Mouse (Mus musculus) kidney, adult 9 months (tissue): Measurements from ENCODE around the gene Cabp2.
"Not testable (repeated sequence)": the region's sequence is repeated elsewhere in the genome, so short reads cannot be mapped to it uniquely, and the experiment has no call there.

Source experiments
- DNase-seq: peaks from one replicate; pipeline ENCODE4 v3.0.0; 2022

The Cabp2 gene

GRCm38 (mm10) chr19:4081394-4081793, at the start of gene Cabp2:
Gene Cabp2 (plus strand): TSS chr19:4081578.
- no peak for DNase-seq

DNA sequence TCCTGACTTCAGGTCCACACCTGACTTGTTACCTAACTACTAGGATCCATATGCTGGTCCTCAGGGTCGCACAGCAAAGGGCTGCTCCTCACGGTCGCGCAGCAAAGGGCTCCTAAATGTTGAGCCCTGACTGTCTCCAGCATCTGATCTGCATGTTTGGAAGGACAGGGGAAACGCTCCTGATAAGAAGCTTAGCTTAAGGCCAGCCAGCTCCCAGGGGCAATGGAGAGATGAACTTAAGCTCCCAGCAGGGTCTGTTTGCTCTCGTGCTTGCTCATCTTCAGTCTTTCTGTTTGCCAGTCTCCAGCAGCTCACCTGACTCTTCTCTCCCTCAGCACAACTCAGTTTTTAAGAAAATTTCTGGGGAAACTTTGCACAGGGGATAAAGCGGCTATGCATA, 48.7 kb upstream of the Cabp2 start:
- DNase-seq, result no peak

DNA sequence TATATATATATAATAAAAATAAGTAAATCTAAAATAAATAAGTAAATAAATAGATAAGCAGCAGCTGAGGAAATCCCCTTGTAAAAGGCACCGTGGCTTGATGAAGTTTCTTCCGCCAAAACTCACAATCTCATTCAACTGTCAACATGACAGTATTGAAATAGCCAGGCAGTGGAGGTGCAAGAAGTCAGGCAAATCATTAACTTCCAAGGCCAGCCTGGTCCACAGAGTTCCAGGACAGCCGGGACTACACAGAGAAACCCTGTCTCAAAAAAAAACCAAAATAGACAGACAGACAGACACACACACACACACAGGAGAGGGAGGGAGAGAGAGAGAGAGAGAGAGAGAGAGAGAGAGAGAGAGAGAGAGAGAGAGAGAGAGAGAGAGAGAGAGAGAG, 48.1 kb upstream of the Cabp2 start:
- peak; percentile 79 for DNase-seq

DNA sequence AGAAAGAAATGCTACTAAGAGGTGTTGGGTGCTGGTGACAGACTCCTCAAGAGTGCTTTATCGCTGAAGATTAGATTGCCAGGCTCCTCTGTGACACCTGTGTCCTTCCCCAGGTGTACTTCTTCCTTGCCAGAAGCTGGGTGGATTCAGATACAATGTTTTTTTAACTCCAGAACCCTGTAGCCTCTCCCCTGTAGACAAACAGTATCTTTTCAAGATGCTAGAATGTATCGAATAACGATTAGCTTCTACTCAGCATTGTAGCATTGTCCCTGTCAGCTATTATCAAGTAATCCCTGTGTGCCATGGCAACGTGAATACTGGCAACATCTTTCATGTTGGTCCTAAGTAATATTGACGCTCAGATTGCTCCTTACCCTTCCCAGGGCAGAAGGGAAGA, 47.6 kb upstream of the Cabp2 start:
- no peak for DNase-seq

- no peak for DNase-seq
Measured at GRCm38 (mm10) chr19:4036327-4037045, 44.9 kb upstream of the Cabp2 start.

DNA sequence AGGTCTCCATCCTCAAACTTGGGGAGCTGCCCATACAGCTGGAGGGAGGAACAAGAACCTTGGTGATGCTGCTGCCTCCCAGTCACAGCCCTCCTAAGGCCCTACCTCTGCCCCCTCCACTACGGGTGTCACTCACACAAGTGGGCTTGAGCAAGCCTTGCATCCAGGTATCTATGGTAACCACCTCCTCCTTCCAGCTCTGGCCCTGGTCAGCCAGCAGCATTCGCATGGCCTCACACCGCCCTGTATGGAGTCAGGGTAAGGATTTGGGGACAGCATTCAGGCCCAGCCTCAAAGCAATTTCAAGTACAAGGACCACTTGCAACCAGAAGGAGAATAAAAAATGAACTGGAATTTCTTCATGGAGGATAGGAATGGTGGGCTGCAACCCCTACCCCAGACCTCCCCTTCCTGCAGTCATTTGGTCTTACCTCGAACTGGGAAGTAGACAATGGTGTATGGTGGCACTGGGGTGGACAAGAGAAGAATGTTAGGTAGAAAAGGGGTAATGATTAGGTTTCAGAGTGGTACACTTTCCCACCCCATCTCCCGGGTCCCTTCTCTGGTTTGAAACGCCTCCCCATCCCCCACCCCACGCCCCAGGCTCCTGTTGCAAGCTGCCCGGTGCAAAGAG, 44.1 kb upstream of the Cabp2 start:
- not testable (repeated sequence) for DNase-seq

DNA sequence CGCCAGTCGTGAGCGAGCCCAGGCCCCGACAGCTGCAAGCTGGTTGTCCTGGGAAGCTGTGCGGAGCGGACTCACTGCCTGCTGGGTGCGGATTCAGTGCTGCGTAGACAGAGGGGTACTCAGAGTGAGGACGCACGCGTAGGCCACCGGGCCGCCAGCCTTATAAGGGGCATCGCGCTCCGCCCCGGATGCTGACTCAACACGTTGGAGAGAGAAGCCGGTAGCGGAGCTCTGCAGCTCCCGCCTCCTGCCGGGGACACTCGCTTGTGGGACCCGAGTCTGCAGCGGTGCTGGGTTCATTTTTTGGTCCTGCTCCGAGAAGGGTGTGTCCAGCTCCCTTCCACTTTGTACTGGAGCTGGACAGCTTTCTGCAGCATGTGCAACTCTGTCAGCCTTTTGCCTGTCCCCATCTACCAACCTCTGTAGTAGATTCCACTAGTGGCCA, 43.6 kb upstream of the Cabp2 start, which contains the start of gene Gstp1:
Gene Gstp1, minus strand, starts transcription at position 198 of the 445 bp plus-strand sequence.
- peak; percentile 91 for DNase-seq

DNA sequence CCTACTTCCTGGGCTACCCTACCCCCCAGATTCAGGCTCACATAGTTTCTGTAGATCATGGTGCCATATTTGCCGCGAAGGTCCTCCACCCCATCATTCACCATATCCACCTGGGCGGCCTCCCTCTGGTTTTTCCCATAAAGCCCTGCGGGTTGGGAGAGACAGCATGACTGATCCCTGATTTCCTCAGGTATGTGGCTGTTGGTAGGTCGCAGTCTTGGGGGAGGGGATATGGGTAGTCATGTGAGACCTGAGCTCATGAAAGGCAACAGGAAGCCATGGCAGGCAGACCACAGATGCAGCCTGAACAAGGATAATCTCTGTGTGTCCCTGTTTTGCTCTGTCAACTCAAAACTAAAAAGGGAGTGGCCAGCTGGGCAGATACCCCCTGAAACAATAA, 40.4 kb upstream of the Cabp2 start:
- DNase-seq, result not testable (repeated sequence)

- DNase-seq, result not testable (repeated sequence)
Measured at GRCm38 (mm10) chr19:4041500-4041899, 39.9 kb upstream of the Cabp2 start.

- DNase-seq, result no peak
Measured at GRCm38 (mm10) chr19:4042124-4042523, 39.3 kb upstream of the Cabp2 start.

DNA sequence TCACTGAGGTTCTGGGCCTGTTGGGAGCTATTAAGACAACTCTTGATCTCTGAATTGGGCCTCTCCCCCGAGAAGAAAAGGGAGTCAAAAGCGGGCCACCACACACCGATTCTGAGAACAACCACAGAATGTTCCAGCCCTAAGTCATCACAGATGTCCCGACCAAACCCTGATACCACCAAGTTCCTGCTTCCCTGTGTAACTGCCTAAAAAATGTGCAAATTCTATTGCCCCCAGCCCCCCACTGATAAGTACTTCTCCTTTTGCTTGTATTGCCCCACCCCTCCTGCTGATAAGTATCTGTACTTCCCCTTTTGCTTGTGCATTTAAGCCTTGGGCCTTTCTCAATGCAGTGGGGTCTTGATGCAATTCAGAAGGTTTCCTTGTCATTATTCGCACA, 37.3 kb upstream of the Cabp2 start:
- not testable (repeated sequence) for DNase-seq

GRCm38 (mm10) chr19:4045966-4046865, 35.2 kb upstream of the Cabp2 start, which contains the start of gene Gstp2:
Gene Gstp2 (minus strand): TSS chr19:4046023.
- peak; percentile 94 for DNase-seq

GRCm38 (mm10) chr19:4046866-4047254, 34.5 kb upstream of the Cabp2 start:
- no peak for DNase-seq

DNA sequence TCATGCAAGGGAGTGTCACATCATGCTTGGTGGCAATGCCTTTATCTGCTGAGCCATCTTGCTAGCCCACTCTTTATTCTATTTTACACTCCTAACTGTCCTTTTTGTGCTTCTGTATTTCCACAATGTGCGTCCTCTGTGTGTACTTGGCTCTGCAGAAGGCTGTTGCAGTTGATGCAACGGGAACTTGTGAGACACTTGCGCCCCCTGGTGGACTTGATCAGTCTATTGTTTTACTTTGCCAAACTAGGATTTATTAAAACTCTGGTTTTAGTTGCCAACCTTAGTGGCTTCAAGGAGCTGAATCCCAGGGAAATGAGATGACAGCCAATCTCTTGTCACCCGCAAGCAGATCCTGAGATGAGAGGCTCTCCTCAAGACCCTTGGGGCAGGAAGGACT, 33.5 kb upstream of the Cabp2 start:
- DNase-seq, result peak; percentile 89

GRCm38 (mm10) chr19:4049069-4049468, 32.3 kb upstream of the Cabp2 start:
- not testable (repeated sequence) for DNase-seq

- no peak for DNase-seq
Measured at GRCm38 (mm10) chr19:4051016-4051415, 30.4 kb upstream of the Cabp2 start.

DNA sequence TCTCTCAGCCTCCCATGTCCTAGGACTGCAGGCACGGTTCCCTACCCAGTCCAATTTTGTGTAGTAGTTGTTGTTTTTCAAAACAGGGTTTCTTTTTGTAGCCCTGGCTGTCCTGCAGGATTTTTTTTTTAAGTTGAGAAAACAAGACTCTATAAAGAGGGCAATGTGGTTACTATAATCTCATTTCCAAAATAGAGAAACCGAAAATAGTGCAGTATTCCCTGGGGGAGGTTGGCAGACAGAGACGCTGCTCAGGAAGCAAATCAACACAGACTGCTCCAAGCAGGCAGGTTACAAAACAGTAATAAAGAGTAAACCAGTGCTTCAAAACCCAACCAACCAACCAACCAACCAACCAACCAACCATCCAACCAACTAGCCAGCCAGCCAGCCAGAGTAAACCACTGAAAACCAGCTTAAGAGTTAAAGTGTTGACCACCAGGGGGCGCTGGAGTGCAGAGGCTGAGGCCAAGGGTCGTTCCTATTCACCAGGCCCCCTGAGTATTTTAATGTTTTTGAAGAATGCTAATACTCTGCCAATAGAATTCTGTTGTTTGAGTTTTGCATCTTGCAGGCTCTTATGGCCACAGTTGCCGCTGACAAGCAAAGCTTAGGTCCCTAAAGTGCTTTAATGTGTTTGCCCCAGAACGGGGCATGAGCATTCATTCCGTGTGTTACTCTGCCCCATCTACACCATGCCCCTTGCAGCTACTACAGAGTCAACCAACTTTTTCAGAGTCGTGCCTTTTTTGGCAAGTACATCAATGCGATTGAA, 29.4 kb upstream of the Cabp2 start:
- DNase-seq, result peak; percentile 76

GRCm38 (mm10) chr19:4052516-4053030, 28.8 kb upstream of the Cabp2 start:
- DNase-seq, result no peak

- no peak for DNase-seq
Measured at GRCm38 (mm10) chr19:4054613-4055012, 26.8 kb upstream of the Cabp2 start.

GRCm38 (mm10) chr19:4055216-4055946, 26.0 kb upstream of the Cabp2 start:
- peak; percentile 87 for DNase-seq

DNA sequence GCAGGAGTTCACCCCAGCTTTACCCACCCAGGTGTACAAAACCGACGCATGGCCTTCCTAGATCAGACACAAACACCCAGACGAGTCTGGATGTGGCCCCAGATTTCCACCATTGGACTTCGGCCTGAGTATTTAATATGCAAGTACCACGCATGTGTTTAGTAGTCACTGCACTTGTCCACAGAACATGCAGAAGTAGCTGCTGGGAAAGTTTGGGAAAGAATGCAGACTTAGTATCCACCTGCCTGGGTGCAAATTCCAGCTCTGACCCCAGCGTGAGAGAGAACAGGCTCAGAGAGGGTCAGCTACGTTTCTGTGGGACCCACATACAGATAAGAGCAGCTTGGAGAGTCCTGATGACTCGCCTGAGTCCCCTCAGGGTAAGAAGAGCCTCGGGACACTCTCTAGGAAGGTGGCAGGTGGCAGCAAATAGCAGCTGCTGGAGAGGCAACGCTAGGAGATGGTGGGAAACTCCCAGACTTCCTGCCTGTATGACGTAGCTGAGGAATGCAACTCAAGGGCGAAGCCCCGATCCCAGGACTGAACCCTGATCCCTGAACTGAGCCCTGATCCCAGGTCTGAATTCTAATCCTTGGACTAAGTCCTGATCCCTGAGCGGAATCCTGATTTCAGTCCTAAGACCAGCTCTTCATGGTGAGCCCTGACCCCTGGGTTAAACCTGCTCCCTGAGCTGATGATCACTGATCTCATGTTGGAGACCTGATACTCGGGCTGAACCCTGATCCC, 25.3 kb upstream of the Cabp2 start:
- peak; percentile 78 for DNase-seq
